Mouse (Mus musculus): ENCODE results near the gene Hmbs. TPM values are rescaled to one million over a fixed set of nuclear protein-coding genes. Genes with fewer than 3 reads are reported as not detected.
"Not testable (repeated sequence)": the region's sequence is repeated elsewhere in the genome, so short reads cannot be mapped to it uniquely, and the experiment has no call there.

Gene Hmbs
- total RNA-seq, 2 experiments from 2014 or later = 21.5 to 23.8 TPM

- DNase-seq = no peak
- intact Hi-C loops (cut with DNase I) = no loop called here
Observed at GRCm38 (mm10) chr9:44345570-44346433, 1.8 kb upstream of the Hmbs start.

- DNase-seq = no peak
- intact Hi-C loops (cut with DNase I) = no loop called here
Observed at GRCm38 (mm10) chr9:44343290-44343689, 738 bp downstream of the Hmbs start.

GRCm38 (mm10) chr9:44342605-44343004 lies 1.4 kb downstream of the Hmbs start:
- no peak for DNase-seq
- intact Hi-C loops (cut with DNase I) = no loop called here

GRCm38 (mm10) chr9:44342173-44342572 lies 1.9 kb downstream of the Hmbs start:
- intact Hi-C loops (cut with DNase I) = no loop called here
- DNase-seq = no peak

GRCm38 (mm10) chr9:44341487-44341886 lies 2.5 kb downstream of the Hmbs start:
- DNase-seq = no peak
- intact Hi-C loops (cut with DNase I) = no loop called here

GRCm38 (mm10) chr9:44338574-44338973 lies 5.5 kb downstream of the Hmbs start:
- intact Hi-C loops (cut with DNase I) = no loop called here
- DNase-seq = no peak

GRCm38 (mm10) chr9:44337436-44338169 lies 6.4 kb downstream of the Hmbs start:
- intact Hi-C loops (cut with DNase I) = no loop called here
- DNase-seq = no peak

- intact Hi-C loops (cut with DNase I) = no loop called here
- DNase-seq = no peak
Observed at GRCm38 (mm10) chr9:44336964-44337363, 7.1 kb downstream of the Hmbs start.

GRCm38 (mm10) chr9:44336513-44336912 lies 7.5 kb downstream of the Hmbs start:
- DNase-seq; intact Hi-C loops (cut with DNase I): not testable (repeated sequence)

- no peak for DNase-seq
- intact Hi-C loops (cut with DNase I) = no loop called here
Observed at GRCm38 (mm10) chr9:44336093-44336406, 8.0 kb downstream of the Hmbs start.

- DNase-seq = no peak
Observed at GRCm38 (mm10) chr9:44335331-44336092, 8.5 kb downstream of the Hmbs start.

GRCm38 (mm10) chr9:44334396-44335330 lies 9.4 kb downstream of the Hmbs start, which contains the start of gene H2afx:
Gene H2afx (plus strand): TSS chr9:44334694.
- intact Hi-C loops (cut with DNase I) = no loop called here
- DNase-seq = peak; percentile 98

More at GRCm38 (mm10) chr9:44335331-44336092, 8.5 kb downstream of the Hmbs start:
- intact Hi-C loops (cut with DNase I) = no loop called here

- intact Hi-C loops (cut with DNase I) = no loop called here
- no peak for DNase-seq
Observed at GRCm38 (mm10) chr9:44332918-44333638, 10.9 kb downstream of the Hmbs start.

- intact Hi-C loops (cut with DNase I) = no loop called here
Observed at GRCm38 (mm10) chr9:44330736-44331135, 13.3 kb downstream of the Hmbs start.

GRCm38 (mm10) chr9:44327926-44328325 lies 16.1 kb downstream of the Hmbs start:
- DNase-seq = no peak
- intact Hi-C loops (cut with DNase I) = no loop called here

More at GRCm38 (mm10) chr9:44330736-44331135, 13.3 kb downstream of the Hmbs start:
- DNase-seq = no peak

GRCm38 (mm10) chr9:44327064-44327711 lies 16.8 kb downstream of the Hmbs start:
- intact Hi-C loops (cut with DNase I) = no loop called here
- DNase-seq = no peak

GRCm38 (mm10) chr9:44326371-44327063 lies 17.5 kb downstream of the Hmbs start:
- intact Hi-C loops (cut with DNase I) = no loop called here
- peak; percentile 84 for DNase-seq

GRCm38 (mm10) chr9:44325768-44326370 lies 18.2 kb downstream of the Hmbs start, which contains the start of gene Dpagt1:
Gene Dpagt1 (plus strand): TSS chr9:44326019.
- DNase-seq = no peak
- intact Hi-C loops (cut with DNase I) = no loop called here

All from left cerebral cortex, postnatal 4 days (tissue).